Mouse (Mus musculus): ENCODE data around the gene Hesx1. TPM values are rescaled to one million over a fixed set of nuclear protein-coding genes. Genes with fewer than 3 reads are reported as not detected.

Gene Hesx1
- not detected in 2 replicates for polyA plus RNA-seq (2012; rRNA removed)

DNA sequence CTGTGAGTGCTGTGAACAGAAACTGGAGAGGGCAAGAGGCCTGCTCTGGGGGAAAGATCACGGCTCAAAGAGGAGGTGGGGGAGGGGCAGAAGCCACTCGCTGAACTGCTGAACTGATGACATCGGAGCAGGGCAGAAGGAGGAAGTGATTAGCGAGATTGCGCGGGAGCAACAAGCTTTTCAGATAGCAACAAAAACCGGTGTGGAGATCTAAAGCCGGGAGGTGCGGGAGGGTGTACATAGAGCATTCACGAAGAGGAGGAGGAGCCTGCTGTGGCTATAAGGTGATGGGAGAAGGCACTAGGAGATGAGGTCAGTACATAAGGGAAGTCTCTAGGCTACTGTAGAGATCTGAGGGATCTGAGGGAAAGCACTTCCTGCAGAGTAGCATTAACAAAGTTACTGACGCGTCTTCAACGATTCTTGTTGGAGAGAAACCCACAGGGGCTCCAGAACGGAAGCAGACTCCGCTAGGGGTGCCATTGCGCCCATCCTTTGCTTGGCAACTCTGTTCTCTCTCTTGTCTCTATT is at the start of gene Hesx1:
Hesx1 (plus strand) TSS at position 206 of the 531 bp plus-strand sequence.

DNA sequence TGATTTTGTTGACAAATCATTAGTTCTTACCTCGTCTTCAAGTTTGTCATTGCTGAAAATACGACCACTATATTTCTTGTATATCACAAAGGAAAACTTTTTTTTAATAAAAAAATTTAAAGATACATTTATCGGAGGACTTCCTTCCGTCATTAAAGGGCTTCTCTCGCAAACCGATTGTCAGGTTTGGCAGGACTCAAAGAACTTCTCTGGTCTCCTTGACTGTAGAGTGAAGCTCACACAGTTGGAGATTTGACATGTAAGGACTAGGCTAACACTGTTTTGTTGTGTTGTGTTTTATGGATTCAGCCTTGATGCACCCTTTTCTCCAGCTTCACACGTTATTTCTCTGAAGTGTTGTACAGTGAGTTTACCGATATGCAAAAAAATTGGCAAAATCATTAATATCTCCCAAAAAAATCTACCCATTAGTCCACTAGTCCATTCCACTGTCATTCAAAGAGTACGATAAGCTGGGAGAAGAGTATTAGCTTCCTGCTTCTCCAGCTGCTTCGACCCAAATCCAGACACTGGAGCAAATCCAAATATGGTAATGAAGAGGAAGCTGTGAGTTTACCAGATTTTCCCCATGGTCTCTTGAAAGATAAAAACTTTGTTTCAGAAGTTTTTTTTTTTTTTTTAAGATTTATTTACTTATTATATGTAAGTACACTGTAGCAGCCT is 23.0 kb upstream of the Hesx1 start, which contains the start of gene Appl1:
Appl1 (minus strand) TSS at position 127 of the 684 bp plus-strand sequence.

DNA sequence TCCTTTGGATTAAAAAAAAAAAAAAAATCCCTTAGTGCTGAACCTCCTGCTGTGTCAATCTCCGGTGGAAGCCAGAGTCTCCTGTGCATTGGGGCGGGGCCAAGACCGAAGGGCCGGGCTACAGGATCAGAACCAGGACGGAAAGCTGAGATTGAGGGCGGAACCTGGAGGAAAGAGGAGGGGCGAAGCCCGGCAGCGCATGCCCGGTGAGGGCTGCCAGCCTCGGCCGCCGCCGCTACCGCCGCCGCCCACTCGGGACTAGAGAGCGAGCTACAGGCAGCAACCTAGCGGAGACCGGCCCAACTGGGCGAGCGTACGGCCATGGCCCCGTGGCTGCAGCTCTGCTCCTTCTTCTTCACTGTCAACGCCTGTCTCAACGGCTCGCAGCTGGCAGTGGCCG is 44.6 kb downstream of the Hesx1 start, which contains the start of gene Il17rd:
Il17rd (plus strand) TSS at position 159 of the 400 bp plus-strand sequence.

Other genes with a start within 250 kb of the Hesx1 start
- 0.80 and 0.84 TPM in 2 replicates for gene Asb14, start 99.9 kb upstream of the Hesx1 start, polyA plus RNA-seq (2012; rRNA removed)
- gene Appl1, start 23.2 kb upstream of the Hesx1 start, polyA plus RNA-seq (2012; rRNA removed) = 3.9 and 4.1 TPM in 2 replicates
- 10.7 and 10.8 TPM in 2 replicates for gene Il17rd, start 44.5 kb downstream of the Hesx1 start, polyA plus RNA-seq (2012; rRNA removed)
- gene Arhgef3, start 120.5 kb downstream of the Hesx1 start, polyA plus RNA-seq (2012; rRNA removed) = 12.4 and 14.0 TPM in 2 replicates

All from ovary, adult 2 months (tissue).